Mouse (Mus musculus) cerebellum, postnatal 4 days (tissue): ENCODE results near the gene Tgfb1.

ENCODE experiments used
- DNase-seq, 2 experiments: peaks; one replicate each; pipeline ENCODE4 v3.0.0; 2022; ENCODE audit warnings: low spot score in 2 of 2, mixed read lengths in 1 of 2

Gene Tgfb1

DNA sequence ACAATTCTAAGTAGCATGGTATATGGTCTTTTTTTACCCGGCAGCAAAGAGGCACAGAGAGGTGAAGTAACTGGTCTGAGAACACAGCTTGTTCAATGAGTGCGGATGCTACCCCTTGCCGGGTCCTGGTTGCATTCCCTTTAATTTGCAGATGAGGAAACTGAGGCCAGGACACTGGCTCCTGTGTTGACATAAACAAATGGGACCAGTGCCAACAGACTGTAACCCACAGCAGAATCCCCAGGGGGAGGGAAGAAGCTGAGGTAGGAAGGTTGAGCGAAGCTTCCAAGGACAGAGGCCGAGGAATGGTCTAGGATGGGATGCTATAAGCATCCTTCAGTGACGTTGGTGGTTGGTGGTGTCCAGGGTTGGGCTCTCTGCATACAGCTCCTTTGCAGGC, 11.4 kb upstream of the Tgfb1 start:
- no peak for DNase-seq

DNA sequence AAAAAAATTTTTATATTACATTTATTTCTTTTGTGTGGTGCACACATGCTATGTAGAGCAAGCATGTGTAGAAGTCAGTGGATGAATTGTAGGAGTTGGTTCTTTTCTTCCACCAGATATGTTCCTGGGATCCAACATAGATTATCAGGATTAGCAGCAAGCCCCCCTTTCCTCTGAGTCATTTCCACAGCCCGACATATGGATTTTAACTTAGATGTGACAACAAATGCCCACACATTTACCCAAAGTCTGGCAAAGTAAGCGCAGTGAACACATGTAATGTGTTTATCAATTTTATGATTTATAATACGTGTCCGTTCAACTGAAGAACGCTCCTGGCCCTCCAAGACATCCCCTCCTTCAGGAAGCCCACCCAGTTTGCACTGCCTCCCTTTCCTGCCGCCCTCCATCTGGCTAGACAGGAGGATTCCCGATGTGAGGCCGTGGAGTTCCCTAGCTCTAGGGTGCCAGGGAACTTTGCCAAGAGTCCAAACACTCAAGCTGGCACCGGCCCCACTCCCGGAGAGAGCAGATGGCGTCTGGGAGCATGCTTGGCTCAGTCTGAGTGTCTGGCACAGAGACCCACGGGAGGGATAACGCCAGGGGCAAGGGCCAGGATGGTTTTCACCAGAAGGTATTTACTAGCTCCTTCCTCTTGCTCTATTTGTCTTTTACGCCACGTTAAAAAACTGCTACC, 10.6 kb upstream of the Tgfb1 start:
- peak; percentile 82 to 99 for DNase-seq

GRCm38 (mm10) chr7:25677013-25677412, 9.8 kb upstream of the Tgfb1 start:
- DNase-seq = no peak

DNA sequence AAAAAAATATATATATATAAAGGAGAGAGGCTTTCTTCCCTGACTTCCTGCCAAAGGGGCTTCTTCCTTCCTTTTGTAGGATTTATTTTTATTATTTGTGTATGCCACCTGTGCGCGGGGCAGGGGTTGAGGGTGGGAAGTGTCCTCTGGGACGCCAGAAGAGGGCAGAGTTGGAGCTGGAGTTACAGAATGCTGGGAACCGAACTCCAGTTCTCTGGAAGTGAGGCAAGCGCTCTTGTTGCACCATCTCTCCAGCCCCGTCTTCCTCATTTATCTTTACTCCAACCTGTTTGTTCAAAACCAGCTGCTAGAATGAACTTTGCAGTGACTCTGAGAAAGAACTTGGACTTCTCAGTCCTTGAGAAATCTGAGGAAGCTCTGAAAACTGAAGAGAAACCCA, 6.8 kb upstream of the Tgfb1 start:
- no peak for DNase-seq

GRCm38 (mm10) chr7:25680514-25681258, 6.1 kb upstream of the Tgfb1 start, which contains the start of gene B9d2:
Gene B9d2, plus strand, starts transcription at chr7:25680780.
- peak; percentile 81 to 97 for DNase-seq

- no peak for DNase-seq
These were observed 5.2 kb upstream of the Tgfb1 start for GRCm38 (mm10) chr7:25681341-25682231.

DNA sequence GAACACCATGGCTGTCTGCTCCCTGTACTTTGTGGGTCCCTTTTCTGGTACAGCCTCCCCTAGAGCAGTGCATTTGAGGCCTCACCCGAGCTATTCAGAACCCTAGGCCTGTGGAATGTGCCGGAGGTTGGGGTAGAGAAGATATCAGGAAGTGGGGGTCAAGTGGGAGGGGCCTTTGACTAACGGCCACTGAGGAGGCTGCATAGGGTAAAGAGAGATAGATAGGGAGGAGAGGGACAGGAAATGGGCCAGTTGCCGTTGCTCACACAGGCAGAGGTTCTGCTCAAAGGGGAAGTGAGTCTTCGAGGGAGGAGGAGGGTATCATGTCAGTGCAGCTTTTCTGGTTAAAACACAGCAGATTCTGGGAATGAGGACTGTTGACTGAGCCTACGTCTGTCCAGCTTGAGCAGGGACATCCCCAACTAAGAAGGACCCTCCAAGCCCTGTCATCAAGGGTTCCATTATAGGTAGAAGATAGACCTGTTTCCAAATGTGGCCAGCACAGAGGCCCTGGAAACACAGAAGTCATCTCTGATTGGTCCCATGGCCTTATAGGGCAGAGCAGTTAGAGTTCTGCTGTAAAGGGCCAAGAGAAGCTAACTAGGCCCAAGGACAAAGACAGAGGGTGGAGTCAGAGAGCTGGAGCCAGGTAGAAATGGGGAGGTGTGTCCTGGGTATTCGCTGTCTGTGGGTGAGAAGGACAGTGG, 3.2 kb upstream of the Tgfb1 start:
- DNase-seq = no peak

GRCm38 (mm10) chr7:25684659-25685058, 2.1 kb upstream of the Tgfb1 start:
- no peak for DNase-seq

- no peak for DNase-seq
These were observed 804 bp upstream of the Tgfb1 start for GRCm38 (mm10) chr7:25685926-25686470.

DNA sequence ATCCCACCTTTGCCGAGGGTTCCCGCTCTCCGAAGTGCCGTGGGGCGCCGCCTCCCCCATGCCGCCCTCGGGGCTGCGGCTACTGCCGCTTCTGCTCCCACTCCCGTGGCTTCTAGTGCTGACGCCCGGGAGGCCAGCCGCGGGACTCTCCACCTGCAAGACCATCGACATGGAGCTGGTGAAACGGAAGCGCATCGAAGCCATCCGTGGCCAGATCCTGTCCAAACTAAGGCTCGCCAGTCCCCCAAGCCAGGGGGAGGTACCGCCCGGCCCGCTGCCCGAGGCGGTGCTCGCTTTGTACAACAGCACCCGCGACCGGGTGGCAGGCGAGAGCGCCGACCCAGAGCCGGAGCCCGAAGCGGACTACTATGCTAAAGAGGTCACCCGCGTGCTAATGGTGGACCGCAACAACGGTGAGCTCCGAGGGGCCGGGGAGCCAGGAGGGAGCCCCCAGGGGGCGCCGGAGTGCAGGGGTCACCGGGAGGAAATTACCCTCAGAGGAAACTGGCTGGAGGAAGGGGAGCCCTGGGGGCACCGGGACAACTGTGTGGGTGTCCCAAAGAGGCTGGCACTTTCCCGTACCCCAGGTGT, 1.1 kb downstream of the Tgfb1 start:
- DNase-seq = peak in 1 of 2 experiments; percentile 30

DNA sequence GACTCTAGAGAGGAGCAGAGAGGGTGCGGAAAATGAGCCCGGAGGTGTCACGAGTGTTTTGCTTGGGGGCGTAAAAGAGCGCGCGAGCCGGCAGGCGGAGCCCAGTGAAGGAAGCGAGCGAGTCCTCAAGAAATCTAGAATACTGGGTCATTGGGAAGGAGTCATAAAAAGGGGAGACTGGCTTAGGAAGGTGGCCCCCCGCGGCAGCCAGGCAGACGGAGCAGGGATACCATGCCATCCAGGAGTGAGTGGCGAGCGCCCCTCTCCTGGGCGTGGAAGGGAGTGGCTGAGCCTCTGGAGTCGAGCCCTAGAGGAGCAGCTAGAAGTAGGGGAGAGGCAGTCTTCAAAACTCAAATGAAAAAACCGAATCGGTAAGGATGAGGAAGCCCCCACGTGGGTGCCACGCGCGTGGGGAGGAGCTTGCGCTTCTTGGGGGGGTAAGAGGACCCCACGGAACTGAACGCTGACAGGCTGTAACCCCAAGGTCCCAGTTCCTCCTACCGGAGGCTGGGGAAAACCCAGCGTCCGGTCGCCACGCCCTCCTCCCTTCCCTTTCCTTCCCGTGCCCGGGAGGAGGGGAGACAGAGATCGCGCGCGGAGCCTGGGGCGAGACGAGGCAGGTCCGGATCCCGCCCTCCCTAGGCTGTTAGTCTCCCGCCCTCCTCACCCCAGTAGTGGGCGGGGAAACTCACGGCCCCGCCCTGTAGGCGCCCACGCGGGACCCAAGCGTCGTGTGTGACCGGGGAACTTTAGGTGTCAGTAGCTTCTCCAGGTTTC, 2.2 kb downstream of the Tgfb1 start:
- DNase-seq = no peak

GRCm38 (mm10) chr7:25689603-25690021, 2.8 kb downstream of the Tgfb1 start:
- DNase-seq = no peak

DNA sequence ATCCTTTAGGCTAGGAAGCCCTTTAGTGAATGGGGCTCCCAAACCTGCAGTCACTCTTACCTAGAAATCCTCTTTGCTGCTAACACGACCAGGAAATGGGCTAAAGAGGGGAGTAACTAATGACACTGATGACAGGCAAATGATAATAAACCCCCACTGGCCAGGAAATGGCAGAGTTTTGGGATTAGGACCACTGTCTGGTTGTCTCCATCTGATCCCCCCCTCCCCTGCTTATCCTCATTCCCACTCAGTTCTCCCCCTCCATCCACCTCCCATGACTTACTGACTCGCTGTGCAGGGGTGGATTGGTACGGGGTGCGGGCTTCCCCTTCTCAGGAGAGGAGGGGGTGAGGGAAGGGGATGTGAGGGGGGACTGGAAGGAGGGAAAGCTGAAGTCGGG, 3.2 kb downstream of the Tgfb1 start:
- DNase-seq = no peak

DNA sequence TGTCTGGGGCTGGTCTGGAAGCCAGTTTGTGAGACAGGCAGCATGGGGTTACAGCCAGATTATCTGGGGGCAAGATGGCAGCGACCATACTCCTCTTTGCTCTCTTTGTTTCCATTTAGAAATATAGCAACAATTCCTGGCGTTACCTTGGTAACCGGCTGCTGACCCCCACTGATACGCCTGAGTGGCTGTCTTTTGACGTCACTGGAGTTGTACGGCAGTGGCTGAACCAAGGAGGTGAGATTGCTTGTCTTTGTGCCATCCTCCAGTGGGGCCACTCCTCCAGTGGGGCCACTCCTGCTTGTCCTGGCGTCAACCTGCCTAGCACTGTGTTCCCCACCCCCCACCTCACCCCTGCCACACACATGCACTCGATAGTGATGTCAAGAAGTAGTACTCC, 7.3 kb downstream of the Tgfb1 start:
- no peak for DNase-seq

GRCm38 (mm10) chr7:25699851-25700250, 13.0 kb downstream of the Tgfb1 start:
- no peak for DNase-seq

- no peak for DNase-seq
These were observed 13.9 kb downstream of the Tgfb1 start for GRCm38 (mm10) chr7:25700732-25701131.

DNA sequence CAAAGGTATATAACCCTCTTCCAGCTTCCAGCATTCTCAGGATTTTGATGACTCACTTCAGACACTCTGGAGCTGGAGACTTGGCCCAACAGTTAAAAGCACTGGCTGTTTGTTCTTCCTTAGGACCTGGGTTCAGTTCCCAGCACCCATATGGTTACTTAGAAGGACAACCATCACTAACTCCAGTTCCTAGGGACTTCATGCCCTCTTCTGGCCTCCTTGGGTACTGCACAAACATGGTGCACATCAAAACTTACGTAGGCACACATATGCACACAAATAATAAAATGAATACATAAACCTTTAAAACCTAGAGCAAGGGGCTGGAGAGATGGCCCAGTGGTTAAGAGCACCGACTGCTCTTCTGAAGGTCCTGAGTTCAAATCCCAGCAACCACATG, 15.5 kb downstream of the Tgfb1 start:
- DNase-seq = no peak

- no peak for DNase-seq
These were observed 17.1 kb downstream of the Tgfb1 start for GRCm38 (mm10) chr7:25703793-25704494.

DNA sequence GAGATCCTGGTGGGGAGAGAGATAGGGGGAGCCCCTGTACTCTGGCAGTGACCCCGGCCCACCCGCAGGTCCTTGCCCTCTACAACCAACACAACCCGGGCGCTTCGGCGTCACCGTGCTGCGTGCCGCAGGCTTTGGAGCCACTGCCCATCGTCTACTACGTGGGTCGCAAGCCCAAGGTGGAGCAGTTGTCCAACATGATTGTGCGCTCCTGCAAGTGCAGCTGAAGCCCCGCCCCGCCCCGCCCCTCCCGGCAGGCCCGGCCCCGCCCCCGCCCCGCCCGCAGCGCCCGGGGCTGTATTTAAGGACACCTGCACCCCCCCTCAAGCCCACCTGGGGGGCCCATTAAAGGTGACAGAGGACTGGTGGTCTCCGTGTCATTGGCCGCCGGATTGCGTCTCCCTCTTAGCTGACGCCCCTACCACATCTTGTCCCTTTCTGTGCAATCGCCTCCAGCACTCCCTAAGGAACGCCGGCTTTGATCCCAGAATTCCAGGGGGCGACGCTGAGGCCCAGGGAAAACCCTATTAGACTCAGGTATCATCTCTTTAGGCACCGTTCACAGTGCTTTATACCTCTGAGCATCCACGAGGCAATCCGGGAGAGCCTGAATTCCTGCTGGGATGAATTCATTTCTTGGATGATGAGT, 18.0 kb downstream of the Tgfb1 start:
- DNase-seq = no peak
